Mouse (Mus musculus) cerebellum, postnatal 10 days (tissue): ENCODE results near the gene Gm6034.
A peak's percentile ranks its signal among the peaks of the same experiment; 100 is the strongest.
"Not testable (repeated sequence)": the region's sequence is repeated elsewhere in the genome, so short reads cannot be mapped to it uniquely, and the experiment has no call there.

Experiments
- DNase-seq, 2 experiments: peaks; one replicate each; pipeline ENCODE4 v3.0.0; 2021; ENCODE audit warnings: mixed read lengths in 2 of 2

Gene Gm6034

DNA sequence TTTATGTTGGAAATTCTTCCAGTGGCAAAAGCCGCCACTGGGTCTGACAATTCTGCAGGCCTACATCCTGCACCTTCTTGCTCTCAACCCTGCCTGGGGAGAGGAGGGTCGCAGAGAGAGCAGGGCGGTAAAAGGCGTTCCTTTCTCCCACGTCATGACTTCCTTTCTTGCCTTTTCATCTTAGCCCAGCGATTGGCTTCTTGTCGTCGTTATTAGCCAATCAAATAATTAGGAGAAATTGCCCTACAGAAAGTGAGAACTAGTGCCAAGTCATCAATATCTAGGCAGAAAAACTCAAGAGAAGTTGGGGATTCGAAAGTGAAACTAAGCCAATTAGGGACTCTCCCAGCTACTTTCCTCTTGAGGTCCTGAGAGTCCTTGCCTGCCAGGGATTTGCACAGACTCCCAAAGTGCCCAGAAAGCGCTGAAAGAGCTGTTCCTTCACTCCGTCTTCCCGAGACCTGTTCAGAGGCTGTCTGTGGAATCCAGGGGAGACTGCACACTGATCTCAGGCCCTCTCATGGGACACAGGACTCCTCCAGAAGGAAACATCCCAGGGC, at the start of gene Gm6034, which contains the start of gene H2-T22:
TSS of gene Gm6034 (plus strand) at position 352 of the 560 bp plus-strand sequence.
TSS of gene H2-T22 (minus strand) at position 138 of the 560 bp plus-strand sequence.
- peak; percentile 75 to 78 for DNase-seq

DNA sequence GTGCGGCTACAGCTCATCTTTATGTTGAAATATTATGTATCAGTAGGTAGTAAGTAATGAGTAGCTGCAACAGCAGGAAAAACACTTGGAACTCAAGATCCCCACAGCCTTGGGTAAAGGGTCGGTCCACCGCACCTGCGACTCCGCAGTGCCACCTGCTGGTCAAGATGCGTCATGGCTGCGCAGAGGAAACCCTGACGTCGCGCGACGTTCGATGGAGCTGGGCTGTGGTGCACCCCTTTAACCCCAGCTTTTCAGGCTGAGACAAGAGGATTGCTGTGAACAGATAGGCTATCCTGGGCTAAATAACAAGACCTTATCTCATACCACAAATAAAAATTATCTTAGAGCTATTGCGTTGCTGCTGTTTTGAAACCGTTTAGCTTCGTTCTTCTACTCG, 49.1 kb upstream of the Gm6034 start:
- DNase-seq = peak; percentile 89 to 90

DNA sequence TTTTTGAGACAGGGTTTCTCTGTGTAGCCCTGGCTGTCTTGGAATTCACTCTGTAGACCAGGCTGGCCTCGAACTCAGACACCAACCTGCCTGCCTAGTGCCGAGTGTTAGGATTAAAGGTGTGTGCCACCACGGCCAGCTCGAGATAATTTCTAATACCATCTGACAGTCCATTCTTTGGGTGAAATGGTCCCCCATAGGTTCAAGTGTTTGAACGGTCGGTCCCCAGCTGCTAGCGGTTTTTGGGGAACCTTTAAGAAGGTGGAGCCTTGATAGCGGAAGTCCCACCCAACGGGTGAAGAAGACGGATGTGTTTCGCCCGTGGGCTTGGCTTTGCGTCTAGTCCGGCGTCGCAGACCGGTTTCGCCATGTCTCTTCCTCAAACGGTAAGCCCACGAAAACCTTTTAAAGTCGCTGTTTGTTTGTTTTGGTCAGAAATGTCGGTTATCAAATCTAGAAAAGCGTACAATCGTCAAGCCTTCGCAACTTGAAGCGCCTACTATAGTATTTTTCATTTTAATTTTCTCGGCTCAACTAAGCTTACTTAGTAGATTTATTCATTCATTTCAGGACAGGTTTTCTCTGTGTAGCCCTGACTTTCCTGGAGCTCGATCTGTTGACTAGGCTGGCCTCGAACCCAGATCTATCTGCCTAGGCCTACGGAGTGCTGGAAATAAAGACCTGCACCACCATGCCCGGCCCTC, 48.4 kb upstream of the Gm6034 start:
- DNase-seq = peak; percentile 86

DNA sequence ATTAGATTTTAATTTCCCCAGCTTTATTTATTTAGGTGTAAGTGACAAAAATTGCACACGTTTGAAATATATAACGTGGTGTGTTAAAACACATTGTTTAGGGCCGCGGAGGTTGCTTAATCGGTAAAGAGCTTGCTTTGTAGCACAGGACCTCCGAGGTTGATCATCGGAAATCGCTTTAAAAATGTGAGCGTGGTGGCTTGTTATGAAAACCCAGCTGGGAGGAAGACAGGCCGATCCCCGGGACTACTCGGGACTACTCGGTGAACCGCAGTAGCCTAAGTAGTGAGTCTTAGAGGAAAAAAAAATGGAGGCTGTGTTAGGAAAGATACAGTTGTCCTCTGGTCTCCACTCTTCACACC, 47.9 kb upstream of the Gm6034 start:
- DNase-seq = no peak

DNA sequence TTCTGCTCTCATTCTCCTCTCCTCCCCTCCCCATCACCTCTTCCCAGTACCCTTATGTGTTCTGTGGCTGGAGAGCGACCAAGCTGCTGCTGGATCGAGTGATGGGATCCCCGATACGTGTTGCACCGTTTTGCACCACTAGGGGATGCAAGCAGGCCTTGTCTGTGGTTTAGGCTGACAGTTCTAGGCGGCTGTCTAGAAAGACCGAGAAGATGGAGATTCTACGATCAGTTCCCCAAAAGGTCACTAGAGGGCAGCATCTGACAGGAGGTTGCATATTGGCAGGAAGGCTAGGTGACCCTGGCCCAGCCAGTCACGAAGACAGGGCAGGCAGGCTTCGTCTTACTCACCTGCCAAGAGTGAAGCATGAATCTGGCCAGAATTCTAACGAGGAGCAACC, 45.8 kb upstream of the Gm6034 start:
- peak; percentile 98 to 99 for DNase-seq

DNA sequence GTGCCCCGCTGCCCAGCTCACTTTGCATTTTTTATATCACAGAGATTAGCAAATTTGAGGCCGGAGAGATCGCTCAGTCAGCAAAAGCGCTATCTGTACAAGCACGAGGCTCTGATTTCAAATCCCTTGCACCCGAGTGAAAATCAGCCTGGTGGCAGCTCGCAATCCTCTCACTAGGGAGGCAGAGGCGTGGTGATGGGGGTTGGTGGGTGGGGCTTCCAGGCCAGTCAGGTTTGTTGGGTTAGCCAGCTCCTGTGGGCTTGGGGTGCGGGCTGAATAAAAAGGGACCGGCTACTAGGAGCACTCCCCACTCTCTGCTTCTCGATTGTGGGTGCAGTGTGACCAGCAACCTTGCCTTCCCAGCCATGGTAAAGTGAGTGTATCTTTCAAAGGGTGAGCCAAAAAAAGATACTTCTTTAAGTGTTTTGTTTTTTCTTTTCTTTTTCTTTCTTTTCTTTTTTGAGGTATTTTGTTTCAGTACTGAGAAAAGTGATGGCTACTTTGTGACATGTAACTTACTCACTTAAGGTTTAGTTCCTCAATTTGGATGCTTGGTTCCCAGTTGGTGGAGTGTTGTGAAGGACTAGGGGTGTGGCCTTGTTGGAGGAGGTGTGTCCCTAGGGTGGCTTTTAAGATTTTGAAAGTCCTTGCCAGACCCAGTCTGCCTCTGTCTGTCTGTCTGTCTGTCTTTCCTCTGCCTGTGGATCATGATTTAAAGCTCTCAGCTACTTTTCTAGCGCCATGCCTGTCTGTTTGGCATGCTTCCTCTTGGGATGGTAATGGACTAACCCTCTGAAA, 44.8 kb upstream of the Gm6034 start:
- no peak for DNase-seq

DNA sequence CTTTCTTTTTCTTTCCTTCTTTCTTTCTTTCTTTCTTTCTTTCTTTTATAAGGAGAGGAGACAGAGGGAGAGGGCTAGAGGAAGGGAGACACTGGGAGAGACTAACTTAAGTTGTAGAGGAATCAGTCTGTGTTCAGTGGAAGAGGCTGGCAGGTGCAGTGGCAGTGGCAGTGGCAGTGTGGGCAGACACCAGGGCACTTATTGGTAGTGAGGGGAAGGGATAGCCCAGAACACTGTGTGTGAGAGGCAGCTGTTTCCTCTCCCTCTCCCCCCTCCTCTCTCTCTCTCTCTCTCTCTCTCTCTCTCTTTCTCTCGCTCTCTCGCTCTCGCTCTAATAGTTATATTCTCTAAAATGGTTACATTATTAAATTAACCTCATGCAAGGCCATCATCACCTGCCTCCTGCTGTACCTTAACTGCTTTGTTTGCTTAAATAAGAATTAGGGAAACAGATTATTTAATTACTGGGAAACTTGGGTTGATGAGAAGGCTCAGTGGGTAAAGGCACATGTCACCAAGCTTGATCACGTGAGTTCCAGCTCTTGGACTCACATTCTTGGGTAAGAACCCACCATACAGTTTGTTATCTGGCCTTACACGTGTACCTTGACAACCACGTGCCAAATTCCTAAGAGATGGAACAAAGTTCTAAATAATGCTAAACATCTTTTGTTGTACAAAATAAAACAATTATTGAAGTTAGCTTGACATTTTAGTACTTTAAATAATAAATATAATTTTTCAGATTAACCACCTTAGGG, 44.0 kb upstream of the Gm6034 start:
- DNase-seq = no peak

DNA sequence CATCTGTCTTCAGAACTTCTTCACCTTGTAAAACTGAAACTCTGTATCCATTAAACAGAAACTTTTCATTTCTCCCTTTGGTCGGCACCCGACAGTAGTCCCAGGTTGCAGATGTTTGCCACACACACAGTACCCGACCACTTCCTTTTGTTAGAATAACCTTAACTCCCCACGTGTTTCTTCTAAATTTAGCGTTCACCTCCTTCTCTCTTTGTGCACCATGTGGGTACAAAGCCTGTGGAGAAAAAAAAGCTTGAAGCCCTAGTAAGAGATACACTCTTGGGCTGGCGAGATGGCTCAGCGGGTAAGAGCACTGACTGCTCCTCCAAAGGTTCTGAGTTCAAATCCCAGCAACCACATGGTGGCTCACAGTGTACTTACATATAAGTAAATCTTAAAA, 43.4 kb upstream of the Gm6034 start:
- DNase-seq = no peak

DNA sequence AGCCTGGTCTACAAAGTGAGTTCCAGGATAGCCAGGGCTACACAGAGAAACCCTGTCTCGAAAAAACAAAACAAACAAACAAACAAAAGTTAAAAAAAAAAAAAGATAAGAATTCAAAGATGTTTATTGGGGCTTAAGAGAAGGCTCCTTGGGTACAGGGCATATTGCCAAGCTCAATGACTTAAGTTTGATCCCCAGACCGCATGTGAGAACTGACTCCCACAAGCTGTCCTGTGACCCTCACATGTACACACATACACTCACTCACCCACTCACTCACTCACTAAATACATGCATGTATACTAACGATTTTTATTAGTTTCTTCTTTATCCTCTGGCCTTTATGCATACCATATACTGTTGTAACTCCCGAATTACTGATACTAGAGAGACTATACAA, 42.4 kb upstream of the Gm6034 start:
- no peak for DNase-seq

DNA sequence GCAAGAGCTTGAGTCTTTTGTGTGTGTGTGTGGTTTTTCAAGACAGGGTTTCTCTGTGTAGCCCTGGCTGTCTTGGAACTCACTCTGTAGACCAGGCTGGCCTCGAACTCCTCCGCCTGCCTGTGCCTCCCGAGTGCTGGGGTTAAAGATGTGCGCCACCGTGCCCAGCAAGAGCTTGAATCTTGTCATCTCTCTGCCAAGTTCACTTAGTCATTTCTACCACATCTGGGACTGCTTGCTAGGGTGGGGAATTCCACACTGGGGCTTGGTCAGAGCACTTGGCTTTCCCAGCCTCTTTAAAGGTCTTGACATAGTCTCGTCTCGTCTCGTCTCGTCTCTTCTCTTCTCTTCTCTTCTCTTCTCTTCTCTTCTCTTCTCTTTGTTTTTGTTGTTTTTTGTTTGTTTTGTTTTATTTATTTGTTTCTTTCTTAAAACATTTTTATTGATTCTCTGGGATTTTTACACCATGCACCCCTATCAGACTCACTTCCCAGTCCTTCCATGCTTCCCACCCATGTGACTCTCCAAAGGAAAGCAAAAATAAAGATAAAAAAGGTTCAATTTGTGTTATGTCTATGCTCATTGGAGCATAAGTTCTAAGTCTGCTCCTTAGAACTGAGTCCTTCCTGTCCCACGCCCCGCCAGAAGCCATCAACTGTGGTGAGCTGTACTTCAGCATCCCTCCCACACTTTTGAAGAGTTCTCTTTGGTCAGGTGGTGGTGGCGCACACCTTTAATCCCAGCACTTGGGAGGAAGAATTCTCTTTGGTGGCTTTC, 41.5 kb upstream of the Gm6034 start:
- no peak for DNase-seq

DNA sequence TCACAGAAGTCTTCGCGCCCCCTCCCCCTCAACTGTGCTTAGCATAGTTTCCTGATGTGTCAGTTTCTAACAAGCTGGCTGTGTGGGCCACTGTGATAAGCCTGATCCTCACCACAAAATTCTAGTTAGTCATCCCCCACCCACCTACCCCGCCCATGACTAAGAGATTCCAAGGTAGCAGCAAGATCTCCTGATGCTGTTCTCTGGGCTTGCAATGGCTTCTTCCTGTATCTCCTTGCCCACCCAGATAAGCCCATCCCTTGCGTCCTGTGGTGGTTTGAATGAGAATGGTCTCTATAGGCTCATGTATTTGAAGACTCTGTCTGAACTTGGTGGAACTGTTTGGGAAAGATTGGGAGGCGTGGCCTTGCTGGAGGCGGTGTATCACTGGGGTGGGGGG, 40.8 kb upstream of the Gm6034 start:
- DNase-seq = no peak

DNA sequence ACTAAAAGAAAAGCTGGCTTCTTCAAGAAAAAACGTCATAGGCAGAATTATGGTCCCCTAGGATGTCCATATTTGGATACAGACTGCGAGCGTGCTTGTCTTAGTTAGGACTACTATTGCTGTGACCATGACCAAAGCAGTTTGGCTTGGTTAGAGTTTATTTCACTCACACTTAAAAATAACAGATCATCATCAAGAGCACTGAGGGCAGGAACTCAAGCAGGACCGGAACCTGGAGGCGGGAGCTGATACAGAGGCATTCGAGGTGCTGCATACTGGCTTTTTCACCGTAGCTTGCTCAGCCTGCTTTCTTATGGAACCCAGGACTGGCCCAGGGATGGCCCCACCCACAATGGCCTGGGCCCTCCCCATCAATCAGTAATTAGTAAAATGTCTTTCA, 39.4 kb upstream of the Gm6034 start:
- DNase-seq = no peak

DNA sequence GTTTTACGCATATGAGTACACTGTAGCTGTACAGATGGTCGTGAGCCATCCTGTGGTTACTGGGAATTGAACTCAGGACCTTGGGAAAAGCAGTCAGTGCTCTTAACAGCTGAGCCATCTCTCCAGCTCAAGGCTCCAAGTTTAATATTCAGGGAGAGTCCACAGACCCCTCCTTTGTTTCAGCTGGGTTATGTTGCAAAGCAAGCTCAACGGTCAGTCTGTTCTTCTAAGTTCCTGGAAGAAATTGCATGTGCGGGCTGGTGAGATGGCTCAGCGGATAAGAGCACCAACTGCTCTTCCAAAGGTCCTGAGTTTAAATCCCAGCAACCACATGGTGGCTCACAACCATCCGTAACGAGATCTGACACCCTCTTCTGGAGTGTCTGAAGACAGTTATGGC, 38.4 kb upstream of the Gm6034 start:
- not testable (repeated sequence) for DNase-seq

DNA sequence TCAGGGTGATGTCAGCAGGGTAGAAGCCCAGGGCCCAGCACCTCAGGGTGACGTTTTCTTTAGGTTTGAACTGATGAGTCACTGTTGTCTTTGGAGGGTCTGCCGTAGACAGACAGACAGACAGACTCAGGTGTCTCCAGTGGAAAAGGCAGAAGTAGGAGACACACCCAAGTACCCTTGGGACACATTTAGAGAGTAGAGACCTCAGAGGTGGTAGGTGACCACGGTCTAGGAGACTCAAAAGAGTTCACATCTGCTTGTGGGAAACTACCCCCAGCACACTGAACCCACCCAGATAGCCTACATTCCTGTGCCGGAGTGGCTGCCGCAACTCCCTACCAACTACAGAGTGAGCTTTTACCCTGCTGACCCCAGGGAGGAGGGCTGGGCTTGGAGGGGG, 27.8 kb upstream of the Gm6034 start:
- no peak for DNase-seq

DNA sequence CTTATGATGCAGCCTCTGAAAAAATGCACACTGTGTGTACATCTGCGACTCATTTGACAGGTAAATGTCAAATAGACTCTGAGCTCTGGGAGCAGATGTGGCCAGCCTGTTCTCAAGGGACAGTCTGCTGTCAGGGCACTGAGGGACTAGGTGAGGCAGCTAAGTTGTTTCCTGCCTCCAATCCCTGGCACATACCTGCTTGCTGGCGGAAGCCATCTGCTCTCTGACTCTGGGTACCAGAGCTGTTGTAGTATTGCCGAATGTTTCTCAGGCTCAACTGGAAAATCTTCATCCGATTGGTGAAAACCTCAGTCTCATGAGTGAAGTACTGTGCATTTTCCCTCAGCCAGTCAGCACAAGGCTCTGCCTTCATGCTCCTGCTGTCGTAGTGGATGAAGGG, 25.7 kb upstream of the Gm6034 start:
- no peak for DNase-seq

DNA sequence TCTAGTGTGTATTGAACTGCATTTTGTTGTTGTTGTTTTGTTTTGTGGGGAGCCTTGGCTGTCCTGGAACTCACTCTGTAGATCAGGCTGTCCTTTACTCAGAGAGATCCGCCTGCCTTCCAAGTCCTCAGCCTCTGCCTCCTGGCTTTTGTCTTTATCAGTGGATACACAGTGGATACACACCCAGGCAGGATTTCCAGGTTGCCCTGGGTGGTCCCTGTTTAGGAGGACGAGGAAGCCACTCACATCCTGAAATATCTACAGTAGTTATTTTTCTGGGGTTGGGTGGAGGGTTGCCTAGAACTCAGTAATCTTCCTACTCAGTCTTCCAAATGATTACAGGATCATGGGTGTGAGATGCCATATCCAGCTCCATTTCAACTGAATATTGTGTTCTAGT, 23.8 kb upstream of the Gm6034 start:
- DNase-seq = no peak

DNA sequence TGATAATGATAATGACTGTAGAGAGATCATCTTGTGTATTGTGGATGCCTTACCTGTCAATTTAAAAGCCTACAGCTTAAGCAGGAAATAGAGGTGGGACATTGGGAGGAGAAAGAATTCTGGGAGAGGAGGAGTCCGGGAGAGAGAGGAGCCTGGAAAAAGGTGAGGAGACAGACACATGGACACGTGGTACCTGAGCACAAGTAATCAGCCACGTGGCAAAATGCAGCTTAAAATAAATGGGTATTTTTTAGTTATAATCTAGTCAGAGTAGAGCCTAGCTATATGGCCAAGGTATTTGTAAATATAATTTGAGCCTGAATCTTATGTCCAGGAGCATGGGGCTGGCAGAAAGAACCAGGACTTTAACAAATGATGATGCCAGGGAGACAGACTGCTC, 23.2 kb upstream of the Gm6034 start:
- DNase-seq = no peak

DNA sequence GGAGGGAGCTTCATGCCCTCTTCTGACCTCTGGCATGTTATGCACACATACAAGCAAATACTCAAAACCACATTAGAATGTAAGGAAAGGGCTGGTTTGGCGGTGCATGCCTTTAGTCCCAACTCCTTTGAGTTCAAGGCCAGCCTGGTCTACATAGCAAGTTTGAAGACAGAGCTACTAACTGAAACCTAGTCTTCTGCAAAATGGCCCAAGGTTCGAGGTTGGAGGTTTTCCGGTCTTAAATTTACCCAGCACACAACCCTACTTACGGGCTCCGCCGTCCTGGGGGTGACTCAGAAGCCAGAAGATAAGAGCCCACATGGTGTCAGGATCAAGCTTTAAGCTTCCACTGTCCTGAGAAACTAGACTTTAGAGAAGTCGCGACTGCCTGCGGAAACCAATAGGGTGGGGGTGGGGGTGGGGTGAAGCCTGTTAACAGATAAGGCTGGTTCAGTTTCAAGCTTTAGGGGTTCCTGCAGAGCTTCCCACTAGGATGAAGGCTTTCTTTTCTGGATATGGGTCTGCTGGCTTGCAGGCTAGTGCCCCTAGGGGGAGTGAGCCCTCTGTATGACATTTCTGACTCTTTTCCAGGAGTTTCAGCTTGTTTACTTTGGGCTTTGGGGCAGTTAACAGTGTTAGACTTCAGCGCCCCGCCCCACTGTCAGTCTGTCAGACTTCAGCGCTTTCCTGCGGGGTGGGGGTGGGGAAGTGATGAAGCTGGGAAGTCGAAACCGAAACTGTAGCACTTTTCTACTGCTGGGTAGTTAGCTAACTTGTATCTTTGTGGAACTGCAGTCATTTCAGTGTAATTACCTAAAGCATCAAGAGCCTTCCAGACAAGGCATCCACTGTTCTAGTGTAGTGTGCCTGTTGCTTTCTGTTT, 22.3 kb upstream of the Gm6034 start, which contains the start of gene H2-T24:
TSS of gene H2-T24 (minus strand) at position 370 of the 883 bp plus-strand sequence.
- peak in 1 of 2 experiments; percentile 17 for DNase-seq

DNA sequence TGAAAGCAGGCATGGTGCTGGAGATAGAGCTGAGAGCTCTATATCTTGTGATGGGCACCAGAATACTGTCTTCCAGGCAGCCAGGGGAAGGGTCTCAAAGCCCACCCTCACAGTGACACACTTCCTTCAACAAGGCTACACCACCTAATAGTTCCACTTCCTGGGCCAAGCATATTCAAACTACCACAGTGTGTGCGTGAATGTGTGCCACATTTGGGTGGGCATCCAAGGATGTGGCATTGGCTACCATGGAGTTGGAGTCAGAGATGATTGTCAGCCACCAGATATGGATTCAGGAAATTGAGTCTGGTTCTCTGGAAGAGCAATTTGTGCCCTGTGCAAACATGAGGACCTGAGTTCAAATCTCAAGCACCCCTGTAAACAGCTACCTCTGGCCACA, 21.5 kb upstream of the Gm6034 start:
- no peak for DNase-seq

DNA sequence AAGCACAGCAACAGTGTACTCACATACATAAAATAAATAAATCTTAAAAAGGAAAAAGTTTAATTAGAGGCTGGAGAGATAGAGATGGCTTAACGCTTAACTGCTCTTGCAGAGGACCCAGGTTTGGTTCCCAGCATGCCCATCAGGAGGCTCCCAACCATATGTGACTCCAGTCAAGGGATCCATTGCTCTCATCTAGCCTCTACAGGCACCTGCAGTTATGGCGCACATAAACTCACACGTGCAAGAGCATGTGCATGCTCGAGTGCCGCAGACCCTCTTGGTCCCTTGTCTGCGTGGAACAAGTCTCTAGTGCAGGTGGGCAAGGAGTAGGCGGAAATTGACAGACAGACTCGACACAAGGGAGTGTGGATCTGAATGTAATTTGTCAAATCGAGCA, 20.7 kb upstream of the Gm6034 start:
- DNase-seq = no peak

DNA sequence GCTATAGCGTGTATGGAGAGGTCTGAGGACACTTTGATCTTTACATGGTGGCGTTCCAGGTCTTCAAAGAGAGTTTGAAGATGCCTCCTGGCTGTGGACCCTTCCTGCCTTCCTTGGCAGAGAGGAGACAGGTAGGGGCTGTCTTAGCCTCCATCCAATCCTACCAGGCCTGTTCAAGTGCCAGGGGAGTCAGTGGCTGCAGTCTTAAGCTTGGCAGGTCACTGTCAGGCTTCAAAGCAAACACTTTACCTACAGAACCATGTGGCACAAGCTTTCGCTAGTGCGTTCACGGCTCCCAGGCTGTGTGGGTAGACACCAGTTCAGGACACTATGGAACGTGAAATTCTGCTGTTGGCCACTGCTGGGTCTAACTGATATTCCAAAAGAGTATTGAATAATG, 19.8 kb upstream of the Gm6034 start:
- DNase-seq = no peak
